Mouse (Mus musculus) urinary bladder, postnatal 10 days (tissue): ENCODE data around the gene Gm10722.
"Not testable (repeated sequence)": the region's sequence is repeated elsewhere in the genome, so short reads cannot be mapped to it uniquely, and the experiment has no call there.

Experiments used
- DNase-seq: peaks from one replicate; pipeline ENCODE4 v3.0.0; 2022; ENCODE audit warnings: low spot score

Gm10722 gene

GRCm38 (mm10) chr9:3000445-3000972 lies at the start of gene Gm10722:
TSS of gene Gm10722 (plus strand) at chr9:3000922.
- not testable (repeated sequence) for DNase-seq

- DNase-seq = not testable (repeated sequence)
These were observed 284 bp downstream of the Gm10722 start for GRCm38 (mm10) chr9:3001006-3001405.

- DNase-seq = peak; percentile 100
These were observed 1.4 kb downstream of the Gm10722 start for GRCm38 (mm10) chr9:3001948-3002659.

GRCm38 (mm10) chr9:3002794-3003396 lies 2.2 kb downstream of the Gm10722 start, which contains the start of gene Gm11168:
TSS of gene Gm11168 (plus strand) at chr9:3003346.
- not testable (repeated sequence) for DNase-seq

GRCm38 (mm10) chr9:3006179-3006578 lies 5.5 kb downstream of the Gm10722 start:
- not testable (repeated sequence) for DNase-seq

- DNase-seq = peak; percentile 79
These were observed 5.9 kb downstream of the Gm10722 start for GRCm38 (mm10) chr9:3006636-3007035.

- not testable (repeated sequence) for DNase-seq
These were observed 6.5 kb downstream of the Gm10722 start for GRCm38 (mm10) chr9:3007272-3007671.

GRCm38 (mm10) chr9:3009331-3009730 lies 8.6 kb downstream of the Gm10722 start:
- not testable (repeated sequence) for DNase-seq

- not testable (repeated sequence) for DNase-seq
These were observed 11.4 kb downstream of the Gm10722 start for GRCm38 (mm10) chr9:3012054-3012621.

GRCm38 (mm10) chr9:3012733-3013279 lies 12.1 kb downstream of the Gm10722 start, which contains the start of gene Gm10721:
TSS of gene Gm10721 (plus strand) at chr9:3013140.
- DNase-seq = not testable (repeated sequence)

- DNase-seq = not testable (repeated sequence)
These were observed 14.6 kb downstream of the Gm10722 start, which contains the start of gene Gm10720 for GRCm38 (mm10) chr9:3015354-3015753. TSS of gene Gm10720 (plus strand) at chr9:3015654.

- peak; percentile 19 for DNase-seq
These were observed 15.2 kb downstream of the Gm10722 start for GRCm38 (mm10) chr9:3015896-3016295.

- not testable (repeated sequence) for DNase-seq
These were observed 16.4 kb downstream of the Gm10722 start, which contains the start of gene Gm10719 for GRCm38 (mm10) chr9:3017108-3017507. TSS of gene Gm10719 (plus strand) at chr9:3017408.

- peak; percentile 100 for DNase-seq
These were observed 18.2 kb downstream of the Gm10722 start for GRCm38 (mm10) chr9:3018944-3019343.

- DNase-seq = peak; percentile 100
These were observed 19.4 kb downstream of the Gm10722 start for GRCm38 (mm10) chr9:3019835-3020727.

GRCm38 (mm10) chr9:3022316-3023008 lies 21.7 kb downstream of the Gm10722 start:
- DNase-seq = peak; percentile 89

GRCm38 (mm10) chr9:3023312-3023984 lies 22.7 kb downstream of the Gm10722 start, which contains the start of gene Gm10718:
TSS of gene Gm10718 (plus strand) at chr9:3023547.
- DNase-seq = peak; percentile 19

- peak; percentile 62 for DNase-seq
These were observed 23.4 kb downstream of the Gm10722 start for GRCm38 (mm10) chr9:3023985-3024648.

GRCm38 (mm10) chr9:3024912-3025467 lies 24.3 kb downstream of the Gm10722 start, which contains the start of gene Gm10717:
TSS of gene Gm10717 (plus strand) at chr9:3025417.
- peak; percentile 67 for DNase-seq
